Mouse (Mus musculus) mouse embryonic stem cell (cell line): ENCODE results near the gene Runx1.

Experiments used
- in situ Hi-C, 2 experiments: fragments of 300-500 bp; cut with MboI; formaldehyde crosslinking; loops; 1 replicate in 1 of 2; 3 replicates in 1 of 2; pipeline ENCODE4 v1.14.3; 2019 to 2020; ENCODE audit warnings: low sequenced_read_pairs in 2 of 2, low pct_unique_long_range_greater_than_20kb in 1 of 2, mixed read lengths in 1 of 2; ENCODE audit not compliant: unreplicated experiment in 1 of 2

The Runx1 gene

GRCm38 (mm10) chr16:92608180-92608960 lies 217.6 kb downstream of the Runx1 start:
- in situ Hi-C loops = no loop called here

GRCm38 (mm10) chr16:92606491-92606965 lies 219.4 kb downstream of the Runx1 start:
- in situ Hi-C loops = no loop called here

- in situ Hi-C loops = no loop called here
Observed at GRCm38 (mm10) chr16:92605606-92606490, 220.1 kb downstream of the Runx1 start.

GRCm38 (mm10) chr16:92602504-92602903 lies 223.4 kb downstream of the Runx1 start:
- in situ Hi-C loops = no loop called here

GRCm38 (mm10) chr16:92601270-92601826 lies 224.6 kb downstream of the Runx1 start:
- in situ Hi-C loops = no loop called here

- in situ Hi-C loops = no loop called here
Observed at GRCm38 (mm10) chr16:92599451-92599850, 226.5 kb downstream of the Runx1 start.

GRCm38 (mm10) chr16:92597655-92598054 lies 228.3 kb downstream of the Runx1 start:
- in situ Hi-C loops = no loop called here

- in situ Hi-C loops = no loop called here
Observed at GRCm38 (mm10) chr16:92592207-92592606, 233.7 kb downstream of the Runx1 start.

- in situ Hi-C loops = no loop called here
Observed at GRCm38 (mm10) chr16:92591783-92592182, 234.2 kb downstream of the Runx1 start.

- in situ Hi-C loops = no loop called here
Observed at GRCm38 (mm10) chr16:92587836-92588235, 238.1 kb downstream of the Runx1 start.

GRCm38 (mm10) chr16:92581767-92582166 lies 244.2 kb downstream of the Runx1 start:
- in situ Hi-C loops = no loop called here

- in situ Hi-C loops = no loop called here
Observed at GRCm38 (mm10) chr16:92580981-92581380, 245.0 kb downstream of the Runx1 start.

- in situ Hi-C loops = no loop called here
Observed at GRCm38 (mm10) chr16:92578915-92579653, 246.9 kb downstream of the Runx1 start.

GRCm38 (mm10) chr16:92577381-92577780 lies 248.6 kb downstream of the Runx1 start:
- in situ Hi-C loops = no loop called here

- in situ Hi-C loops = no loop called here
Observed at GRCm38 (mm10) chr16:92575792-92576191, 250.2 kb downstream of the Runx1 start.

GRCm38 (mm10) chr16:92573193-92573592 lies 252.8 kb downstream of the Runx1 start:
- in situ Hi-C loops = no loop called here

- in situ Hi-C loops = no loop called here
Observed at GRCm38 (mm10) chr16:92571246-92571645, 254.7 kb downstream of the Runx1 start.

- in situ Hi-C loops = no loop called here
Observed at GRCm38 (mm10) chr16:92566146-92566545, 259.8 kb downstream of the Runx1 start.
